Mouse (Mus musculus): Measurements from ENCODE around the gene Zdhhc5. TPM values are rescaled to one million over a fixed set of nuclear protein-coding genes. Genes with fewer than 3 reads are reported as not detected.

Zdhhc5 gene
- polyA plus RNA-seq, 1 experiment from 2014 or later = 32.0 TPM

MicroRNAs within 50 kb of the gene (microRNA counts, 519-probe panel; counts per million panel counts)
- microRNA mmu-miR-130a = 8,480 counts per million, percentile 94 among the panel's probes with 10 or more counts

Small RNA genes lying within 50 kb of the gene (microRNA-seq; reads per million reads assigned to microRNA genes)
- gene Mir130a = 28,895 reads per million, percentile 98 among the genes with 10 or more reads in this experiment

Other genes with a start within 250 kb of the Zdhhc5 start
- 15.1 and 16.2 TPM in 2 replicates for gene Tfpi, start 238.4 kb downstream of the Zdhhc5 start, polyA plus RNA-seq (2016; fragmentation: Nextera tagmentation; extraction: Ambion mirVana)
- 42.0 and 49.6 TPM in 2 replicates for gene Ctnnd1, start 64.4 kb downstream of the Zdhhc5 start, polyA plus RNA-seq (2016; fragmentation: Nextera tagmentation; extraction: Ambion mirVana)
- 0.35 and 0.53 TPM in 2 replicates for gene Btbd18, start 56.1 kb downstream of the Zdhhc5 start, polyA plus RNA-seq (2016; fragmentation: Nextera tagmentation; extraction: Ambion mirVana)
- gene Selenoh, start 44.4 kb downstream of the Zdhhc5 start, polyA plus RNA-seq (2016; fragmentation: Nextera tagmentation; extraction: Ambion mirVana) = 438 and 451 TPM in 2 replicates
- gene Gm28635, start 37.1 kb downstream of the Zdhhc5 start, polyA plus RNA-seq (2016; fragmentation: Nextera tagmentation; extraction: Ambion mirVana) = not detected in 2 replicates
- 37.4 TPM in 2 replicates for gene Med19, start 36.8 kb downstream of the Zdhhc5 start, polyA plus RNA-seq (2016; fragmentation: Nextera tagmentation; extraction: Ambion mirVana)
- gene Tmx2, start 36.0 kb downstream of the Zdhhc5 start, polyA plus RNA-seq (2016; fragmentation: Nextera tagmentation; extraction: Ambion mirVana) = 115 and 118 TPM in 2 replicates
- 42.8 and 47.1 TPM in 2 replicates for gene Clp1, start 12.2 kb upstream of the Zdhhc5 start, polyA plus RNA-seq (2016; fragmentation: Nextera tagmentation; extraction: Ambion mirVana)
- gene Ypel4, start 18.9 kb upstream of the Zdhhc5 start, polyA plus RNA-seq (2016; fragmentation: Nextera tagmentation; extraction: Ambion mirVana) = 13.9 and 14.1 TPM in 2 replicates
- gene Gm19426, start 28.5 kb upstream of the Zdhhc5 start, polyA plus RNA-seq (2016; fragmentation: Nextera tagmentation; extraction: Ambion mirVana) = 10.4 and 14.8 TPM in 2 replicates
- gene Serping1, start 60.3 kb upstream of the Zdhhc5 start, polyA plus RNA-seq (2016; fragmentation: Nextera tagmentation; extraction: Ambion mirVana) = 11.5 and 14.3 TPM in 2 replicates
- gene Ube2l6, start 83.6 kb upstream of the Zdhhc5 start, polyA plus RNA-seq (2016; fragmentation: Nextera tagmentation; extraction: Ambion mirVana) = 23.2 and 29.0 TPM in 2 replicates
- gene Smtnl1, start 107.5 kb upstream of the Zdhhc5 start, polyA plus RNA-seq (2016; fragmentation: Nextera tagmentation; extraction: Ambion mirVana) = 0.19 and 0.49 TPM in 2 replicates
- 38.8 and 43.3 TPM in 2 replicates for gene Timm10, start 111.8 kb upstream of the Zdhhc5 start, polyA plus RNA-seq (2016; fragmentation: Nextera tagmentation; extraction: Ambion mirVana)
- gene Slc43a1, start 123.7 kb upstream of the Zdhhc5 start, polyA plus RNA-seq (2016; fragmentation: Nextera tagmentation; extraction: Ambion mirVana) = 21.1 and 23.8 TPM in 2 replicates
- gene Rtn4rl2, start 171.5 kb upstream of the Zdhhc5 start, polyA plus RNA-seq (2016; fragmentation: Nextera tagmentation; extraction: Ambion mirVana) = 0.84 and 0.95 TPM in 2 replicates
- gene Slc43a3, start 221.4 kb upstream of the Zdhhc5 start, polyA plus RNA-seq (2016; fragmentation: Nextera tagmentation; extraction: Ambion mirVana) = 30.0 and 33.9 TPM in 2 replicates